In the genomic region with DNA sequence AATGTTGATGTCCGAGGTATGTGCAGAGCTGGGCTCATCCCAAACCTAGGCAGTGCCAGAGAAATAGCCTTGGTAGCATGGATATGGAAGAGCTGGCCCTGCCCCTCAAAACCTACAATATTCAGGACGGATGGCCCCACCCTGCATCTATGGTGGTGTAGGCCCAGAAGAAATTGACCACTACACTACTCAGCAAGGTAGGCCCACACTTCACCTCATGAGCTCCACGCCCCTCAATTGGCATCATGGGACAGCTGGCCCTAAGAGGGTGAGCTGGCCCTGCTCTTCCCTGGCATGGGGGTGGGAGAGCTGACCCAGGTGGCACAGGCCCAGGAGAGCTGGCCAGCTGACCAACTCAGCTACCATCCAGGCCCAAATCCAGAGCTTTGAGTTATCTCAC, we compare ENCODE assay signal across 25 mouse cellular contexts. TPM values are rescaled to one million over a fixed set of nuclear protein-coding genes. Genes with fewer than 3 reads are reported as not detected.
DNase-seq lines count a peak whose midpoint lies in the region; ATAC-seq lines count a peak whose summit lies in the region.
"Had no signal": no experiment of that assay in that cellular context is flagged by ENCODE, and none has a peak within 500 bp of the region (broad histone marks: within the 10 kb centered on the region; RNA-seq: fewer than 3 reads in every experiment).

No protein-coding gene starts in this region.

- no peak for DNase-seq in cerebellum, adult 11 months
- DNase-seq in gastrocnemius, postnatal 14 days, result peak; percentile 10
- no peak for DNase-seq in gastrocnemius, postnatal 36 days
- DNase-seq in cerebellum, adult 9-11 months, result peak; percentile 21
- no peak for DNase-seq in forebrain, embryonic 11.5 days (ENCODE audit: low spot score)
- DNase-seq: adrenal gland, postnatal 10 days; heart, adult 2 months; heart, postnatal 36 days; kidney, adult 18-20 months; layer of hippocampus, adult 9-11 months; left cerebral cortex, postnatal 4 days; right cerebral cortex, postnatal 14 days had no signal

- no peak overlapping the region for H3K27ac ChIP-seq in forebrain, embryonic 11.5 days (ENCODE audit: low read depth, low read length)
- H3K27ac ChIP-seq: forebrain, embryonic 13.5 days; heart, adult 2 months; heart, embryonic 15.5 days; hindbrain, embryonic 13.5 days; kidney, postnatal 0 days; limb, embryonic 15.5 days; liver, embryonic 15.5 days; macrophage; midbrain, embryonic 12.5 days; stomach, postnatal 0 days had no signal

- H3K4me2 ChIP-seq in forebrain, embryonic 11.5 days (ENCODE audit: low read depth, low read length, severe bottlenecking), result no peak overlapping the region
- H3K4me2 ChIP-seq: forebrain, embryonic 13.5 days; heart, embryonic 15.5 days; hindbrain, embryonic 13.5 days; limb, embryonic 15.5 days; liver, embryonic 15.5 days; midbrain, embryonic 12.5 days had no signal

- no peaks in the 10 kb centered on the region for H3K27me3 ChIP-seq in forebrain, embryonic 11.5 days (ENCODE audit: control insufficient read depth, insufficient read depth, low read length)
- H3K27me3 ChIP-seq: forebrain, embryonic 13.5 days; heart, embryonic 15.5 days; hindbrain, embryonic 13.5 days; limb, embryonic 15.5 days; liver, embryonic 15.5 days; midbrain, embryonic 12.5 days had no signal

- no peak overlapping the region for H3K4me3 ChIP-seq in forebrain, embryonic 11.5 days (ENCODE audit: low read depth, low read length)
- H3K4me3 ChIP-seq: forebrain, embryonic 13.5 days; heart, adult 2 months; heart, embryonic 15.5 days; hindbrain, embryonic 13.5 days; limb, embryonic 15.5 days; liver, embryonic 15.5 days; midbrain, embryonic 12.5 days had no signal

- H3K36me3 ChIP-seq in forebrain, embryonic 11.5 days (ENCODE audit: control insufficient read depth, insufficient read depth, low read length), result no peaks in the 10 kb centered on the region
- H3K36me3 ChIP-seq: heart, embryonic 15.5 days; midbrain, embryonic 12.5 days had no signal

- H3K9ac ChIP-seq in forebrain, embryonic 11.5 days (ENCODE audit: low read length), result no peak overlapping the region
- H3K9ac ChIP-seq: forebrain, embryonic 13.5 days; heart, embryonic 15.5 days; hindbrain, embryonic 13.5 days; limb, embryonic 15.5 days; liver, embryonic 15.5 days; midbrain, embryonic 12.5 days had no signal

- H3K9me3 ChIP-seq in forebrain, embryonic 11.5 days (ENCODE audit: control insufficient read depth, low read length), result no peaks in the 10 kb centered on the region
- H3K9me3 ChIP-seq: forebrain, embryonic 13.5 days; heart, embryonic 15.5 days; hindbrain, embryonic 13.5 days; limb, embryonic 15.5 days; liver, embryonic 15.5 days; midbrain, embryonic 12.5 days had no signal

- no peaks in the 10 kb centered on the region for H3K4me1 ChIP-seq in forebrain, embryonic 11.5 days (replicated peaks; ENCODE audit: control insufficient read depth, insufficient read depth, low read length)
- H3K4me1 ChIP-seq: forebrain, embryonic 13.5 days; heart, embryonic 15.5 days; hindbrain, embryonic 13.5 days; limb, embryonic 15.5 days; midbrain, embryonic 12.5 days had no signal

- intact Hi-C loops in gastrocnemius, postnatal 14 days (cut with DNase I; ENCODE audit: low total_unique reads), result no loop called here
- intact Hi-C loops in gastrocnemius, postnatal 36 days (cut with DNase I), result no loop called here

- peak; percentile 68; the same call in 1 of the 2 replicates for ATAC-seq in cerebellum, adult (ENCODE audit: insufficient number of reproducible peaks, low FRiP score, low TSS enrichment)
- ATAC-seq in erythroid progenitor cell, adult 5-6 weeks (replicated peaks; ENCODE audit: low FRiP score, poor library complexity, severe bottlenecking), result peak; percentile 46
- ATAC-seq in forebrain, embryonic 11.5 days (replicated peaks; ENCODE audit: low FRiP score), result no peak
- ATAC-seq in megakaryocyte, adult 5-6 weeks (ENCODE audit: poor library complexity, severe bottlenecking), result no peak
- ATAC-seq: forebrain, embryonic 13.5 days; inflammation-experienced regulatory T-cells, adult 6 months had no signal

- WGBS in forebrain, embryonic 11.5 days, result 97% methylated on average over 3 of the region's 3 CpGs

RNA-seq across cellular contexts. Expression of a gene that starts 48.6 kb away (rescaled TPM):
- 10 to 100 TPM; 19.8 to 21.6 TPM for total RNA-seq in gastrocnemius, postnatal 14 days (2021)
- 10 to 100 TPM; 22.1 to 26.1 TPM for total RNA-seq in gastrocnemius, postnatal 36 days (2021)
- total RNA-seq in erythroid progenitor cell, adult 5-6 weeks (2015; ENCODE audit: low replicate concordance), result 42.8 and 80.4 TPM in 2 replicates
- total RNA-seq in erythroid progenitor cell, adult 5-6 weeks (2017; ENCODE audit: low replicate concordance), result 55.2 and 57.6 TPM in 2 replicates
- 35.8 and 36.1 TPM in 2 replicates for polyA plus RNA-seq in forebrain, embryonic 11.5 days (2014; fragmentation: Nextera tagmentation; extraction: Ambion mirVana)
- 48.7 and 49.1 TPM in 2 replicates for total RNA-seq in megakaryocyte, adult 5-6 weeks (2015)
- total RNA-seq in megakaryocyte, adult 5-6 weeks (2017), result 24.1 and 32.4 TPM in 2 replicates

Comparison
In these comparisons a context has a peak if more than half of its experiments do, and no peak if none do; other contexts are left out.
1. DNase-seq: peak in gastrocnemius, postnatal 14 days (single experiment) and cerebellum, adult 9-11 months (single experiment); none in cerebellum, adult 11 months (single experiment), gastrocnemius, postnatal 36 days (0 of 2) and forebrain, embryonic 11.5 days (single experiment).
2. ATAC-seq: peak in cerebellum, adult (single experiment) and erythroid progenitor cell, adult 5-6 weeks (single experiment); none in forebrain, embryonic 11.5 days (single experiment) and megakaryocyte, adult 5-6 weeks (single experiment).